Mouse (Mus musculus) urinary bladder, postnatal 4 days (tissue): ENCODE data around the gene Ctdspl2.
"Not testable (repeated sequence)": the region's sequence is repeated elsewhere in the genome, so short reads cannot be mapped to it uniquely, and the experiment has no call there.

Source experiments
- DNase-seq, 2 experiments: peaks; one replicate each; pipeline ENCODE4 v3.0.0; 2021 to 2022; ENCODE audit warnings: low spot score in 2 of 2

Gene Ctdspl2

DNA sequence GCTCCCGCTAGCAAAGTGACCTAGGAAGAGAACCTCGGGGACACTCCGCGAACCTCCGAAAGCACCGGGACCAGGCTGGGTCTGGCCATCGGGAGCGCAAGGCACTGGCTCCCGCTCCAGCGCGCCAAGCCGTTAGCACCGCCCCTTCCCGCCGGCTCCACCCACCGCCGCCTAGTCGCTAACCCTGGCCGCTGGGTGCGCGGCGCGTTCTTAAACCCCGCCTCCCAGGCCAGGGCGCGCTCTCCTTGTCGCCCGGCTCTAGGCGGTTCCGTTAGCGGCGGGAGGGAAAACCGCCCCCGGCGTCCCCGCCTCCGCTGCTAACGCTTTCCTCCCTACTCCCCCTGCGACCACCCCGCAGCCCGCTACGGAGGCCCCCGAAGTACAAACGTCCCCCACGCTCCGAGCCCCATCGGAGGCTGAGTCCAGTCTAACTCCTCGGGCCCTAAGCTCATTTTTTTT lies at the start of gene Ctdspl2, which contains the start of gene Mageb3:
TSS of gene Ctdspl2 (plus strand) at position 237 of the 459 bp plus-strand sequence.
TSS of gene Mageb3 (minus strand) at position 328 of the 459 bp plus-strand sequence.
- peak; percentile 95 to 97 for DNase-seq

DNA sequence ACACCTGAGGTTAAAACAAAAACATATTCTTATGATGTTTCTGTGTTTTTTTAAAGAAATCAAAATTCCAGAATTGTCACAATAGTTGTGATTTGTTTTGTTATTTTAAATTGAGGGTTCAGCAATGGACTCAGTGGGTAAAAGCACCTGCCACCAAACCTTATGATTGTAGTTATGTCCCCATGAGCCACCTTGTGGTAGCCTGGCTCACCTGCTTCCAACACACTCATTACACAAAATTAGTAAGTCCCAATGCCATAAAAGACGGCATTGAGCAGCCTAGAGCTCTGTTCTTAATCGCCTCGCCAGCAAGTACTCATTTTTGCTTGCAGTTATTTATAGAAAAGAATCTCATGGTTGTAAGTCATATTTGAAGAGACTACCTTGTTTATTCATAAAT lies 45.8 kb upstream of the Ctdspl2 start:
- DNase-seq, result no peak

- no peak for DNase-seq
These were observed 39.5 kb upstream of the Ctdspl2 start for GRCm38 (mm10) chr2:121916047-121916970.

GRCm38 (mm10) chr2:121937624-121938023 lies 18.2 kb upstream of the Ctdspl2 start:
- not testable (repeated sequence) for DNase-seq

DNA sequence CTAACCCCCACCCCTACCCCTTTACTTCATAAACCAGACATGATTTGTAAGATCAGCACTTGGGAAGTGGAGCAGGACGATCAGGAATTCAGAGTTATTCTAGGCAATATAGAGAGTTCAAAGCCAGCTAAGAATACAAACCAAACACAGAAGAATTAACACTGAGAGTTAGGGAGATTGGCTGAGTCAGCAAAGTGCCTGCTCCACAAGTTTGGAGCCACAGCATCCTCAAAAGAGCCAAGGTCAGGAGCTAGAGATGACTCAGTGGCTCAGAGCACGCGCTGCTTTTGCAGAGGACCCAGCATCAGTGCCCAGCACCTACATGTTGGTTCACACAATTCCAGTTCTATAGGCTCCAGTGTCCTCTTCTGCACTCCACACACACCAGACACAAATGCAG lies 12.4 kb upstream of the Ctdspl2 start:
- DNase-seq, result no peak

DNA sequence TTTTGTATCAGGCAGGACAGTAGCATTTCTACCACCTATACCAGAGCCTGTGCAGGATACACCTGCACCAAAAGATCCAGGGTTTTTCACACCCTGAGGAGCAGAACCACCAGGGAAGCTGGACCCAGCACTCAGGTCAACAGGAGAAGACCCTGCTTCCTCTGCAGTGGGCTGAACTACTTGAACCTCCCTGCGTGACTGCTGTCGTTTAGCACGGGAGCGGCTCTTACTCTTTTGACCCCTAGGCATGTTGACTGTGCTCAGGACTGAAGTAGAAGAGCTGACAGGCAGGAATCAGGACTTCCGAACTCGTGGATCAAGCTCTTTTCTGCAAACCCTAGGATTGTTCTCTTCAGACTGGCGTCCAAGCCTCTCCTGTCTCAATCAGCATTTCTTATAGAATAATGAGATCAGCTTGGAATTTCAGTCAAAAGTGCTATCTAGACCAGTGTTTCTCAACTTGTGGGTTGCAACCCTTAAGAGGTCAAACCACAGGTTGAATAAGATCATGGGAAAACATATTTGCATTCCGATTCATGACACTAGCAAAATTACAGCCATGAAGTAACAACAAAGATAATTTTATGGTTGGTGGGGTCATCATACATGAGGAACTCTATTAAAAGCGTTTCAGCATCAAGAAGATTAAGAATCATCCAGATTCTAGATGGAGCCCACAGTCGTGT lies 687 bp upstream of the Ctdspl2 start:
- DNase-seq, result no peak

DNA sequence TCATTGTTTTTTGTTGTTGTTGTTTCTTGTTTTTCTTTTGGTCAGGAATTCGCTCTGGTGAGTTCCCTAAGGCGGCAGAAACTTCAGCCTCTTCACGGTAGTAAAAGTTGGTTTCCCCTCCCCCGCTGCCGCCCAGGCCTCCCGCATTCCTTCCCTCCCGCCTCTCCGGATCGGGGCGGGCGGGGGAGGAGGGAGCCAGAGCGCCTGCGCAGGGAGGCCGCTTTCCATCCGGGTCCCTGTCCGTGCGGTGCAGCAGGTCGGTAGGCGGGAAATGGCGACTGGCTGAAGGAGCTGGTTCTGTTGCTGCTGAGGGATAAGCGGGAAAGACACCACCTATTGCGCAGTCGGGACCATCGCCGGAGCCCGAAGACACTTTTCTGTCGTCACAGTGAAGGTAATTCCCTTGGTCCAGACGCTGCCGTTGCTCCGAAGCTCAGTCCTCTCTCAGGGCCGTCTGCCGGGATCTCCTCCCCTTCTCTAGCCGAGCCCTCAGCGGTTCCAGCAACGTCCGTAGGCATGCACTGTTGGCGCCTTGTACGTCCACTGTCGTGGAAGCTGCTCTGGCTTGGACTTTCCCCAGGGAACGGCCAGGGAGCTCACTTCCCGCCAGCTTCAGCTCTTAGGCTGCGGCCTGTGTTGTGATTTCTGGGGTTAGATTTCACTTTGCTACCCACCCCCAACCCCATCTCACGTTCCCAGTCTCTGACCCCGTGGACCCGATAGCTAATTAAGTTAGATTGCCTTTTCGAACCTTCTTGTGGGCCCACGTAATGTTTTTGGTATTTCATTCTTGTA lies 620 bp downstream of the Ctdspl2 start:
- peak; percentile 93 to 96 for DNase-seq

- no peak for DNase-seq
These were observed 1.5 kb downstream of the Ctdspl2 start for GRCm38 (mm10) chr2:121957216-121957792.

GRCm38 (mm10) chr2:121995738-121996137 lies 39.9 kb downstream of the Ctdspl2 start:
- DNase-seq, result no peak

DNA sequence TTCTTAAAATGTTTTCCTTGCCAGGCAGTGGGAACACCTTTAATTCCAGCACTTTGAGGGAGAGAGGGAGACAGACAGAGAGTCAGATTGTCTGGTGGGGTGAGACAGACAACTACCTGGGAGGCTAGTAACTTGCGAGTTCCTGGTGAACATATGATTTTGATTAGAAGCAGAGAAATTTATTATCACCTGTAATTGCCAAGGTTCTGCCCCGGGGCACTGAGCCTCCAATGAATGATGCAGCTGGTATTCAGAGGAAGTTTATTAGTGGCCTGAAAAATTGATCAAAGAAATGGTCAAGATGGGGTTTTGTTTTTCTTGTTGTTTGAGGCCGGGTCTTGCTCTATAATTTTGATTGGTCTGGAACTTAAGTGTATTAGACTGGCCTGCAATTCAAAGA lies 53.0 kb downstream of the Ctdspl2 start:
- DNase-seq, result no peak

- DNase-seq, result no peak
These were observed 55.6 kb downstream of the Ctdspl2 start for GRCm38 (mm10) chr2:122011441-122011840.

DNA sequence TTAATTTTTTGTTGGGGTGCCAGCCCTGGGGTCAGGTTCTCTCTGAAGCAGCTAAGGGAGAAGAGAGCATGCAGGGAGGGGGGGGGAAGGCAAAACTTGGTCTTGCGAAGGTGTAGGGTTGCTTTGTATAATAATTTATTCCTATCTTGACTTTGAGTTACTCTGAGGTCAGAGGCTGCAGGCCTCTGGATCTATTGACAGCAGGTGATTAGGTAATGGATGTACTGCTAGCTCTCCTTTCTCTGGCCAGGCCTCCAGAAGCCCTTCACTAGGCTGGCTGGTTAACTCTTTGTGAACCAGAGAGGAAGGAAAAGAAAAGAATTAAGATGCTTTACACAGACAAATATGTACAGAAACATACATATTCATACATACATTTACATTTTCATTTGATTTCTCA lies 62.9 kb downstream of the Ctdspl2 start:
- DNase-seq, result no peak

DNA sequence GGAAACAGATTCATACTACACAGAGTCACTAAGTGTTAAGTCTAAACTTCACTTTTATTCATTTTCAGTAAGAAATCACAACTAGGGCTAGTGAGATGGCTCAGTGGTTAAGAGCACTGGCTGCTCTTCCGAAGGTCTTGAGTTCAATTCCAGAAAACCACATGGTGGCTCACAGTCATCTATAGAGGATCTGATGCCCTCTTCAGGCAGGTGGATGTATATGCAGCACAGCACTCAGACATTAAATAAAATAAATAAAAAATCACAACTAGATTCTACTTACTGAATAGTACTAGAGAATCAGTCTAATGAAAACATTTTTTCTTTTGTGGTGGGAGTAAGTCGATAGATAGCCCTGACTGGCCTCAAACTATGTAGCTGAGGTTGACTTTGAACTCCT lies 66.5 kb downstream of the Ctdspl2 start:
- DNase-seq, result no peak

DNA sequence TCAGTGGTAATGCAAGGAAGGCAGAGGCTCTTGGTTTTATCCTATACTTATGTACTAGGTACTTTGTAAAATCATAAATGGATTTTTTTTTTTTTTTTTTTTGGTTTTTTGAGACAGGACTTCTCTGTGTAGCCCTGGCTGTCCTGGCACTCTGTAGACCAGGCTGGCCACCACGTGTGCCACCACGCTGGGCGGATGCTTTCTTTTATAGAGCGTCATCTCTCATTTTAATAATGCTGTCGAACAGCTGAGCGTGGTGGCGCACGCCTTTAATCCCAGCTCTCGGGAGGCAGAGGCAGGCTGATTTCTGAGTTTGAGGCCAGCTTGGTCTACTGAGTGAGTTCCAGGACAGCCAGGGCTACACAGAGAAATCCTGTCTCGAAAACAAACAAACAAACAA lies 71.3 kb downstream of the Ctdspl2 start:
- DNase-seq, result not testable (repeated sequence)

GRCm38 (mm10) chr2:122027862-122028755 lies 72.3 kb downstream of the Ctdspl2 start, which contains the start of gene Eif3j1:
Gene Eif3j1 (plus strand): TSS chr2:122028546.
- peak; percentile 87 to 93 for DNase-seq

DNA sequence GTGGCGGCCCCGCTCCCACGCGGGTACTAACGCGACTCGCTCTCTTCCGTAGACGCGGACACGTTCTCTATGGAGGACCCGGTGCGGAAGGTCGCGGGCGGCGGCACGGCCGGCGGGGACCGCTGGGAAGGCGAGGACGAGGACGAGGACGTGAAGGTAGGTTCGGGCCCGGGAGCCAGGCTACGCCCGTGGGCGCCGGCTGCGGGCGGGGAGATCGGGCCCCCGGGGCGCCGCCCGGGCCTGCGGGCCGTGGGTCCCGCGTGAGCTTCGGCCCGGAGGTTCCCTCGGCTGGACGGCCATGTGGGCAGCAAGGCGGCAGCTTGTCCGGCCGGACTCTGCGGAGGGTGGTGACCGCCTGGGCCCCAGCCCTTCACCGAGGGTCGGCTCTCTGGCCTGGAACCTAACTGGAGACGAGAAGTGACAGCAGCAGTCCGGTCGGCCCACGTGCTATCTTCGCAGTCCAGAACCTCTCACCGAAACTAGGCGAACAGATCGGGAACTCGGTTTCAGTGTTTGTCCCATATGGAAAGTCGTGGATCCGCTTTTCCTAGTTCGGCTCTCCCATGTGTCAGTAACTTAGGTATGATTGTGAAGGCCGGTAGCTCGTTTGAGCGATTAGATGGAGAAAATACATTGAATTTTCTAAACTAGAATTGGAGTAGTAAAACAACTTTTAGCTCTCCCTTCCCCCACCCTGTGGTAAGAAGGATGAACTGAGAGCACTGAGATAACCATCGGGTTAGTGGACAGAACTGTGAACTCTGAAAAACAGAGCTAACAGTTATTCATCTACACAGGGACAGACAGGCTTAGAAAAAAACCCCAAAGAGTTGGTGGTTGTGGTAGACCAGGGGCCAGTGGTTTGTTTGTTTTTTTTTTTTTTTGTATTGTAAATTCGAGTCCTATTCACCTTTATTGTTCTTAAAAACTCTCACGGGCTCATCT lies 73.2 kb downstream of the Ctdspl2 start:
- peak in 1 of 2 experiments; percentile 59 for DNase-seq

DNA sequence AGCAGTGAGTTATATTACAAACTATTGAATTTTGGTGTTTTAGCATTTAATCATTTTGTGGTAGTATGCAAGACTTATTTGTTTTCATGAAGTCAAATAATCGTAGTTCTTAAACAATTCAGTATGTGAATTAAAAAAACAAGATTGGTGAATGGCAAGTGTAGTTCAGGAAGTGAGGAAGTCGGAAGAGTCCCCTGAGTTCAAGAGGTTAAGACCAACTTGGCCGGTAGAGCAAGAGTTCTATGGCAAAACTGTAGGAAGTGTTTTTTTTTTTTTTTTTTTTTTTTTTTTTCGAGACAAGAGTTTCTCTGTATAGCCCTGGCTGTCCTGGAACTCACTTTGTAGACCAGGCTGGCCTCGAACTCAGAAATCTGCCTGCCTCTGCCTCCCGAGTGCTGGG lies 76.2 kb downstream of the Ctdspl2 start:
- DNase-seq, result no peak

- DNase-seq, result no peak
These were observed 80.3 kb downstream of the Ctdspl2 start for GRCm38 (mm10) chr2:122036064-122036463.

GRCm38 (mm10) chr2:122043926-122044325 lies 88.1 kb downstream of the Ctdspl2 start:
- DNase-seq, result no peak
